Comparison of ENCODE assay signal across 11 mouse cellular contexts in the genomic region with DNA sequence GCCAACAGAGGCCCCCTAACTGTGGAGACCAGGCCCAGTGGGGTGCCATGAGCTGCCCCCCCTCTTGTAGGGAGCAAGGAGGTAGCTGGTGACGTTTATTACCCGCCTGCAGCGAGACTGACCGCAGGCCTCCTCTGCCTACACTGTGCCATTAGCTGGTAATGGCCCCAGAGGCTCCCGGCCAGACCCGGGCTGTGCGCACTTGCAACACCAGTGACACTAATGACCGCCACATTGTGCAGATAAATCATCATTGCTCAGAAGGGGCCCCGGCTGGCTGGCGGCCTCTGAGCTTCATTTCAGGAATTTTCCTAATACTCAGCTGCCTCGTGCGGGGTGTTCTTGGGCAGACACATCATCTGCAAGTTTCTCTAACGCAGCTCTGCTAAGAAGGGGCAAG.
DNase-seq lines count a peak whose midpoint lies in the region; ATAC-seq lines count a peak whose summit lies in the region.
"Had no signal": no experiment of that assay in that cellular context is flagged by ENCODE, and none has a peak within 500 bp of the region (broad histone marks: within the 10 kb centered on the region; RNA-seq: fewer than 3 reads in every experiment).

No protein-coding gene starts in this region.

- peak; percentile 40 for DNase-seq in kidney, postnatal 10 days
- no peak for DNase-seq in kidney, adult 9 months
- DNase-seq in adrenal gland, postnatal 14 days = peak; percentile 69
- DNase-seq in kidney, postnatal 14 days = peak; percentile 30
- DNase-seq in spleen, adult 18-20 months = no peak
- DNase-seq in right cerebral cortex, postnatal 4 days = no peak

- H3K27me3 ChIP-seq in neural tube, embryonic 14.5 days (ENCODE audit: control insufficient read depth, insufficient read depth, low read length) = no peaks in the 10 kb centered on the region
- H3K27me3 ChIP-seq: CH12.LX; intestine, embryonic 15.5 days had no signal

- no peak overlapping the region for H3K4me2 ChIP-seq in neural tube, embryonic 14.5 days (ENCODE audit: low read depth, low read length)
- H3K4me2 ChIP-seq: intestine, embryonic 15.5 days had no signal

- peak overlapping the region; percentile 55; the same call in 1 of the 2 replicates for H3K27ac ChIP-seq in neural tube, embryonic 14.5 days (ENCODE audit: low read depth, low read length)
- H3K27ac ChIP-seq: intestine, embryonic 15.5 days had no signal

- H3K36me3 ChIP-seq in neural tube, embryonic 14.5 days (ENCODE audit: control insufficient read depth, insufficient read depth, low read length) = no peaks in the 10 kb centered on the region
- H3K36me3 ChIP-seq: intestine, embryonic 15.5 days had no signal

- peak; percentile 64 for ATAC-seq in neural tube, embryonic 14.5 days (ENCODE audit: low read depth)
- ATAC-seq in erythroblast, adult 5-6 weeks (replicated peaks; ENCODE audit: low FRiP score, poor library complexity, severe bottlenecking) = no peak
- ATAC-seq: intestine, embryonic 15.5 days had no signal

- WGBS in neural tube, embryonic 14.5 days = 21% methylated on average over 13 of the region's 13 CpGs

- peak overlapping the region; percentile 16; the same call in 1 of the 2 replicates for H3K9ac ChIP-seq in neural tube, embryonic 14.5 days (replicated peaks; ENCODE audit: low read depth, low read length)
- H3K9ac ChIP-seq: intestine, embryonic 15.5 days had no signal

- no peaks in the 10 kb centered on the region for H3K9me3 ChIP-seq in neural tube, embryonic 14.5 days (ENCODE audit: control insufficient read depth, low read length)
- H3K9me3 ChIP-seq: intestine, embryonic 15.5 days; megakaryocyte, embryonic 14.5 days had no signal

- peaks cover 27% of the 10 kb centered on the region; the same call in 1 of the 2 replicates for H3K4me1 ChIP-seq in neural tube, embryonic 14.5 days (ENCODE audit: control insufficient read depth, insufficient read depth, low read length)

- H3K4me3 ChIP-seq in neural tube, embryonic 14.5 days (ENCODE audit: low read depth, low read length) = no peak overlapping the region
- H3K4me3 ChIP-seq: intestine, embryonic 15.5 days; megakaryocyte, embryonic 14.5 days had no signal

Comparison
In these comparisons a context has a peak if more than half of its experiments do, and no peak if none do; other contexts are left out.
1. DNase-seq: peak in kidney, postnatal 10 days (single experiment), adrenal gland, postnatal 14 days (single experiment) and kidney, postnatal 14 days (single experiment); none in kidney, adult 9 months (single experiment), spleen, adult 18-20 months (0 of 2) and right cerebral cortex, postnatal 4 days (single experiment).